Mouse (Mus musculus) liver, embryonic 11.5 days (tissue): ENCODE data around the gene 4930548H24Rik. TPM values are rescaled to one million over a fixed set of nuclear protein-coding genes. Genes with fewer than 3 reads are reported as not detected.

Experiments
- ATAC-seq: fragments of 200-750 bp; cut with Nextera tagmentation; replicated peaks from 2 replicates; pipeline ENCODE4 v1.8.0; 2017; ENCODE audit warnings: moderate number of reproducible peaks, mild to moderate bottlenecking, moderate TSS enrichment, moderate library complexity; ENCODE audit not compliant: low FRiP score
- DNase-seq: peaks from one replicate; pipeline ENCODE4 v3.0.0-alpha.2; 2017; ENCODE audit warnings: low spot score
- H3K27ac ChIP-seq: fragments of 300-500 bp; sonication (generic); 2 replicates; pipeline ENCODE4 v1.5.1; 2014; ENCODE audit warnings: mild to moderate bottlenecking, low read depth, low read length, control low read depth
- H3K27me3 ChIP-seq: fragments of 300-500 bp; sonication (generic); replicated peaks from 2 replicates; pipeline ENCODE4 v1.6.1; 2014; ENCODE audit warnings: low read length, mixed read lengths; ENCODE audit not compliant: control insufficient read depth, insufficient read depth
- H3K36me3 ChIP-seq: fragments of 300-500 bp; sonication (generic); 2 replicates; pipeline ENCODE4 v1.6.1; 2014; ENCODE audit warnings: mild to moderate bottlenecking, low read length, moderate library complexity, mixed read lengths; ENCODE audit not compliant: control insufficient read depth, insufficient read depth
- H3K4me1 ChIP-seq: fragments of 300-500 bp; sonication (generic); replicated peaks from 2 replicates; pipeline ENCODE4 v1.6.1; 2014; ENCODE audit warnings: low read length, mixed read lengths; ENCODE audit not compliant: control insufficient read depth, insufficient read depth
- H3K4me2 ChIP-seq: fragments of 300-500 bp; sonication (generic); 2 replicates; pipeline ENCODE4 v1.6.1; 2014; ENCODE audit warnings: mild to moderate bottlenecking, control low read depth, moderate library complexity
- H3K4me3 ChIP-seq: fragments of 300-500 bp; sonication (generic); 2 replicates; pipeline ENCODE4 v1.5.1; 2014; ENCODE audit warnings: low read depth, low read length, control low read depth
- H3K9ac ChIP-seq: fragments of 300-500 bp; sonication (generic); 2 replicates; pipeline ENCODE4 v1.6.1; 2014; ENCODE audit warnings: low read depth, low read length, control low read depth
- H3K9me3 ChIP-seq: fragments of 300-500 bp; sonication (generic); 2 replicates; pipeline ENCODE4 v1.6.1; 2016; ENCODE audit warnings: low read length, inconsistent platforms, mixed read lengths; ENCODE audit not compliant: control insufficient read depth
- WGBS: fragments of 180-500 bp; shearing (Covaris S2); extraction: QIAGEN DNeasy Blood & Tissue Kit; methylation state at CpG from one replicate; pipeline ENCODE4 v1.1.7; 2014; 5-methylcytosine and 5-hydroxymethylcytosine counted together
- polyA plus RNA-seq: library from polyadenylated mRNA; unstranded; fragments of >200 nt; fragmentation: Nextera tagmentation; extraction: Ambion mirVana; gene quantifications from 2 replicates; pipeline ENCODE4 v1.2.1, GENCODE M21; 2014

Gene 4930548H24Rik
- polyA plus RNA-seq, 1 experiment from 2014 or later = not detected

GRCm38 (mm10) chr5:31487889-31488288 is 2.3 kb downstream of the 4930548H24Rik start:
- H3K4me3 ChIP-seq = no peak overlapping the region
- no peaks in the 10 kb centered on the region; the same call in 1 of the 2 replicates for H3K36me3 ChIP-seq
- no peak overlapping the region for H3K27ac ChIP-seq
- no peaks in the 10 kb centered on the region for H3K27me3 ChIP-seq
- H3K9me3 ChIP-seq = no peaks in the 10 kb centered on the region
- no peak for ATAC-seq
- WGBS = 79% methylated on average over 3 of the region's 3 CpGs
- H3K4me1 ChIP-seq = no peaks in the 10 kb centered on the region
- H3K4me2 ChIP-seq = no peak overlapping the region
- no peak overlapping the region for H3K9ac ChIP-seq
- no peak for DNase-seq

- Histone ChIP-seq H3K9me3 (no peaks in the 10 kb centered on the region), H3K4me3 (no peak overlapping the region), H3K36me3 (no peaks in the 10 kb centered on the region; the same call in 1 of the 2 replicates), H3K4me2 (no peak overlapping the region), H3K9ac (no peak overlapping the region), H3K27me3 (no peaks in the 10 kb centered on the region), H3K27ac (no peak overlapping the region), H3K4me1 (no peaks in the 10 kb centered on the region)
- DNase-seq = no peak
- 64% methylated on average over 7 of the region's 7 CpGs for WGBS
- ATAC-seq = no peak
These were observed 3.7 kb downstream of the 4930548H24Rik start for GRCm38 (mm10) chr5:31489116-31489769.

GRCm38 (mm10) chr5:31492031-31492430 is 6.5 kb downstream of the 4930548H24Rik start:
- no peak for ATAC-seq
- H3K4me2 ChIP-seq = no peak overlapping the region
- WGBS = 61% methylated on average over 1 of the region's 1 CpGs
- no peaks in the 10 kb centered on the region for H3K27me3 ChIP-seq
- no peak overlapping the region for H3K27ac ChIP-seq
- peaks cover 7% of the 10 kb centered on the region for H3K4me1 ChIP-seq
- H3K4me3 ChIP-seq = no peak overlapping the region
- H3K36me3 ChIP-seq = peaks cover 8% of the 10 kb centered on the region; the same call in 1 of the 2 replicates
- no peaks in the 10 kb centered on the region for H3K9me3 ChIP-seq
- no peak overlapping the region for H3K9ac ChIP-seq
- no peak for DNase-seq

- peak within 1 kb of the TSS; percentile 86 for H3K9ac ChIP-seq
- DNase-seq = peak; percentile 85
These were observed 9.2 kb downstream of the 4930548H24Rik start, which contains the start of gene Gpn1 for GRCm38 (mm10) chr5:31494513-31495297. Gene Gpn1 (plus strand): TSS chr5:31494741.

GRCm38 (mm10) chr5:31504843-31505242 is 19.3 kb downstream of the 4930548H24Rik start:
- H3K9me3 ChIP-seq = no peaks in the 10 kb centered on the region
- H3K27me3 ChIP-seq = no peaks in the 10 kb centered on the region
- no peak overlapping the region for H3K27ac ChIP-seq
- no peak overlapping the region for H3K9ac ChIP-seq
- no peak overlapping the region for H3K4me2 ChIP-seq
- no peak for ATAC-seq
- DNase-seq = no peak
- H3K36me3 ChIP-seq = peaks cover 43% of the 10 kb centered on the region
- no peaks in the 10 kb centered on the region for H3K4me1 ChIP-seq
- 86% methylated on average over 10 of the region's 10 CpGs for WGBS
- H3K4me3 ChIP-seq = no peak overlapping the region

More at GRCm38 (mm10) chr5:31494513-31495297, 9.2 kb downstream of the 4930548H24Rik start, which contains the start of gene Gpn1:
- Histone ChIP-seq H3K9me3 (no peaks in the 10 kb centered on the region), H3K4me1 (peaks cover 7% of the 10 kb centered on the region), H3K27ac (no peak within 1 kb of the TSS), H3K27me3 (no peaks in the 10 kb centered on the region), H3K4me2 (peak within 1 kb of the TSS; percentile 84), H3K36me3 (peaks cover 23% of the 10 kb centered on the region; the same call in 1 of the 2 replicates), H3K4me3 (peak within 1 kb of the TSS; percentile 88)
- ATAC-seq = peak; percentile 100
- WGBS = under 1% methylated on average over 49 of the region's 49 CpGs

- no peaks in the 10 kb centered on the region for H3K9me3 ChIP-seq
- no peak for ATAC-seq
- H3K4me2 ChIP-seq = no peak overlapping the region
- H3K27me3 ChIP-seq = no peaks in the 10 kb centered on the region
- H3K4me1 ChIP-seq = no peaks in the 10 kb centered on the region
- WGBS = 59% methylated on average over 1 of the region's 1 CpGs
- no peak overlapping the region for H3K9ac ChIP-seq
- H3K27ac ChIP-seq = no peak overlapping the region
- no peak for DNase-seq
- no peak overlapping the region for H3K4me3 ChIP-seq
- H3K36me3 ChIP-seq = peaks cover 33% of the 10 kb centered on the region
These were observed 26.9 kb downstream of the 4930548H24Rik start for GRCm38 (mm10) chr5:31512481-31512880.

- peaks cover under 1% of the 10 kb centered on the region; the same call in 1 of the 2 replicates for H3K4me1 ChIP-seq
- peaks cover 28% of the 10 kb centered on the region for H3K36me3 ChIP-seq
- H3K4me2 ChIP-seq = no peak overlapping the region
- no peak overlapping the region for H3K27ac ChIP-seq
- ATAC-seq (no peak), DNase-seq (no peak)
- no peak overlapping the region for H3K9ac ChIP-seq
- H3K9me3 ChIP-seq = no peaks in the 10 kb centered on the region
- 90% methylated on average over 6 of the region's 6 CpGs for WGBS
- no peaks in the 10 kb centered on the region for H3K27me3 ChIP-seq
- no peak overlapping the region for H3K4me3 ChIP-seq
These were observed 35.0 kb downstream of the 4930548H24Rik start for GRCm38 (mm10) chr5:31520556-31520955.

- Histone ChIP-seq H3K27ac (peak within 1 kb of the TSS; percentile 49; the same call in 1 of the 2 replicates), H3K4me2 (peak within 1 kb of the TSS; percentile 96), H3K9me3 (no peaks in the 10 kb centered on the region), H3K36me3 (peaks cover 20% of the 10 kb centered on the region), H3K4me1 (peaks cover 11% of the 10 kb centered on the region), H3K9ac (peak within 1 kb of the TSS; percentile 93), H3K4me3 (peak within 1 kb of the TSS; percentile 97), H3K27me3 (no peaks in the 10 kb centered on the region)
- whole genome bisulfite sequencing = under 1% methylated on average over 28 of the region's 28 CpGs
- peak; percentile 84 for ATAC-seq
- peak; percentile 84 for DNase-seq
These were observed 41.0 kb downstream of the 4930548H24Rik start, which contains the start of gene Slc4a1ap for GRCm38 (mm10) chr5:31526354-31527116. Gene Slc4a1ap (plus strand): TSS chr5:31526995.
